Mouse (Mus musculus): ENCODE results near the gene Sumo3. TPM values are rescaled to one million over a fixed set of nuclear protein-coding genes. Genes with fewer than 3 reads are reported as not detected.

Sumo3 gene
- polyA plus RNA-seq, 1 experiment from 2014 or later: 288 TPM

GRCm38 (mm10) chr10:77591546-77591945 is 14.4 kb upstream of the Sumo3 start:
- ATAC-seq (ENCODE audit: low FRiP score, low read depth): no peak
- Histone ChIP-seq H3K27me3 (replicated peaks) (no peaks in the 10 kb centered on the region), H3K27ac (no peak overlapping the region), H3K4me3 (no peak overlapping the region), H3K4me1 (peaks cover 13% of the 10 kb centered on the region), H3K9me3 (no peaks in the 10 kb centered on the region), H3K9ac (no peak overlapping the region), H3K4me2 (replicated peaks) (no peak overlapping the region), H3K36me3 (peaks cover 72% of the 10 kb centered on the region)
- WGBS: 82% methylated on average over 6 of the region's 6 CpGs

DNA sequence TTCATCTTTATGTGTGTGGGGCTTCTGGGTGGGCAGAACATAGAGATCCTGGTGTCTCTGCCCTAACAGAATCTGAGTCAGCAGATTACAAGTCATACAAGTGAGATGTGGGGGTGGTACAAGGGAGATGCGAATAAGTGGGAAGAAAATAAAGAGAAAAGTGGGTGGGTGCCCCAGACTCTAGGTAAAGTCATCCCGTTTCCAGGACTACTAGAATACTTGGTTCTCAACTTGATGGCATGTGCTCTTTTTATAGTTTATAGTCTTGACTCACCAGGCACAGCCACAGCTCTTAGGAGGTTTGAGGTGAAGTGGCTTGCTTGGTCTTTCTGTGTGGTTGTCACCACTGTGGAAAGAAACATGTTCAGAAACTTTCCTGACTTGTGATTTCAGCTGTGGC is 9.8 kb upstream of the Sumo3 start:
- no peaks in the 10 kb centered on the region for H3K27me3 ChIP-seq (replicated peaks)
- no peak overlapping the region for H3K4me2 ChIP-seq (replicated peaks)
- no peak for ATAC-seq (ENCODE audit: low FRiP score, low read depth)
- peaks cover 69% of the 10 kb centered on the region for H3K36me3 ChIP-seq
- no peak overlapping the region for H3K9ac ChIP-seq
- whole genome bisulfite sequencing: 89% methylated on average over 2 of the region's 2 CpGs
- no peak overlapping the region for H3K4me3 ChIP-seq
- no peaks in the 10 kb centered on the region for H3K9me3 ChIP-seq
- H3K4me1 ChIP-seq: no peaks in the 10 kb centered on the region
- no peak overlapping the region for H3K27ac ChIP-seq

DNA sequence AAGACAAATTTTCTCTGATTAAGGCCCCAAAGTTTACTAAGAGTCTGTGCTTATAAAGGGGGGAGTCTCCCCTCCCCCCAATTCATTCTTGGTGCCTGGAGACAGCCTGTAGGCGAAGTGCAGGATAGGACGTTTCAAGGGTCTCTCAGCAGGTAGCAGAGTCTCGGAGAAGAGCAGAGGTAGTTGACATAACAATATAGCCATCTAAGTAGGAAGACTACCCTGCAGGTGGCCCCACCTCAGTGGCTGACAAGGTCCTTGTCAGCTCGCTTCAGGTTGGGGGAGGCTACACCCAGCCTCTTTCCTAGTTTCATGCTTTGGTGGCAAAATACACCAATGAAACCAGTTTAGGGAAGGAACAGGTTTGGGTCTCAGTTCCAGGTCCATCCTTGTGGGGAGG is 2.9 kb upstream of the Sumo3 start:
- H3K4me3 ChIP-seq: no peak overlapping the region
- no peak overlapping the region for H3K4me2 ChIP-seq (replicated peaks)
- peaks cover 11% of the 10 kb centered on the region; the same call in 1 of the 2 replicates for H3K4me1 ChIP-seq
- H3K36me3 ChIP-seq: peaks cover 15% of the 10 kb centered on the region
- no peak for ATAC-seq (ENCODE audit: low FRiP score, low read depth)
- H3K27me3 ChIP-seq (replicated peaks): no peaks in the 10 kb centered on the region
- 57% methylated on average over 4 of the region's 4 CpGs for WGBS
- H3K27ac ChIP-seq: no peak overlapping the region
- no peak overlapping the region for H3K9ac ChIP-seq
- H3K9me3 ChIP-seq: no peaks in the 10 kb centered on the region

GRCm38 (mm10) chr10:77604111-77604510 is 1.8 kb upstream of the Sumo3 start:
- no peaks in the 10 kb centered on the region for H3K9me3 ChIP-seq
- no peaks in the 10 kb centered on the region for H3K27me3 ChIP-seq (replicated peaks)
- peaks cover 12% of the 10 kb centered on the region for H3K36me3 ChIP-seq
- peaks cover 11% of the 10 kb centered on the region; the same call in 1 of the 2 replicates for H3K4me1 ChIP-seq
- 94% methylated on average over 6 of the region's 6 CpGs for WGBS
- ATAC-seq (ENCODE audit: low FRiP score, low read depth): no peak
- H3K9ac ChIP-seq: no peak overlapping the region
- H3K4me2 ChIP-seq (replicated peaks): no peak overlapping the region
- no peak overlapping the region for H3K27ac ChIP-seq
- H3K4me3 ChIP-seq: no peak overlapping the region

- Histone ChIP-seq H3K9me3 (no peaks in the 10 kb centered on the region), H3K27me3 (replicated peaks) (no peaks in the 10 kb centered on the region), H3K4me2 (replicated peaks) (no peak overlapping the region), H3K36me3 (peaks cover 11% of the 10 kb centered on the region), H3K4me3 (no peak overlapping the region), H3K27ac (no peak overlapping the region), H3K4me1 (peaks cover 11% of the 10 kb centered on the region; the same call in 1 of the 2 replicates), H3K9ac (no peak overlapping the region)
- ATAC-seq (ENCODE audit: low FRiP score, low read depth): no peak
- 91% methylated on average over 5 of the region's 5 CpGs for WGBS
These were observed 939 bp upstream of the Sumo3 start for GRCm38 (mm10) chr10:77604958-77605357.

- Histone ChIP-seq H3K4me1 (peaks cover 11% of the 10 kb centered on the region; the same call in 1 of the 2 replicates), H3K9me3 (no peaks in the 10 kb centered on the region), H3K36me3 (peaks cover 15% of the 10 kb centered on the region), H3K4me3 (peak overlapping the region; percentile 67), H3K27ac (peak overlapping the region; percentile 75; the same call in 1 of the 2 replicates), H3K4me2 (replicated peaks) (peak overlapping the region; percentile 70), H3K9ac (peak overlapping the region; percentile 76; the same call in 1 of the 2 replicates), H3K27me3 (replicated peaks) (no peaks in the 10 kb centered on the region)
- ATAC-seq (ENCODE audit: low FRiP score, low read depth): peak; percentile 19; the same call in 1 of the 2 replicates
- WGBS: 42% methylated on average over 1 of the region's 1 CpGs
These were observed 529 bp upstream of the Sumo3 start for GRCm38 (mm10) chr10:77605368-77605767.

- peak; percentile 39 for ATAC-seq (ENCODE audit: low FRiP score, low read depth)
- peak overlapping the region; percentile 67 for H3K4me3 ChIP-seq
- peak overlapping the region; percentile 76 for H3K9ac ChIP-seq
- H3K27ac ChIP-seq: no peak overlapping the region
- no peaks in the 10 kb centered on the region for H3K9me3 ChIP-seq
- H3K4me1 ChIP-seq: peaks cover 11% of the 10 kb centered on the region; the same call in 1 of the 2 replicates
- H3K4me2 ChIP-seq (replicated peaks): peak overlapping the region; percentile 70
- WGBS: 47% methylated on average over 7 of the region's 7 CpGs
- H3K36me3 ChIP-seq: peaks cover 30% of the 10 kb centered on the region
- no peaks in the 10 kb centered on the region for H3K27me3 ChIP-seq (replicated peaks)
These were observed 958 bp downstream of the Sumo3 start for GRCm38 (mm10) chr10:77606855-77607254.

DNA sequence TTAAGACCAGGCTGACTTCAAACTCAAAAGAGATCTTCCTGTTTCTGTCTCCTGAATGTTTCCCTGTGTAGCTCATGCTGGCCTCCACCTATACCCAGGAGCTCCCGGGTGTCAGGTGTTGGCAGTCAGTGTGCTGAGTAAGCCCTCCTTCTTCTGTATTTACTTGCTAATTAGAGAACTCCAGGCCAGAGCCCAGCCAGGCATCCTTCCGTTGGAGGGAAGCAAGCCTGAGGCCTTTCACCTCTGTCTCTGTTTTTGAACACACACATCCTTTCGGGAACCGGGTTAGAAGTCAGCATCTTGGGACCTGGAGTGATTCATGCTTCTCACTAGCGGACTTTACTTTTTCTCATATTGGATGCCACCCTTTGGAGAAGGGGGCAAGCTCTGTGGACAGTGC is 1.5 kb downstream of the Sumo3 start:
- no peak for ATAC-seq (ENCODE audit: low FRiP score, low read depth)
- peaks cover 36% of the 10 kb centered on the region for H3K36me3 ChIP-seq
- H3K27me3 ChIP-seq (replicated peaks): no peaks in the 10 kb centered on the region
- 73% methylated on average over 5 of the region's 5 CpGs for WGBS
- peak overlapping the region; percentile 36; the same call in 1 of the 2 replicates for H3K9ac ChIP-seq
- peak overlapping the region; percentile 70 for H3K4me2 ChIP-seq (replicated peaks)
- no peak overlapping the region for H3K27ac ChIP-seq
- H3K4me1 ChIP-seq: peaks cover 11% of the 10 kb centered on the region; the same call in 1 of the 2 replicates
- H3K4me3 ChIP-seq: no peak overlapping the region; the same call in 1 of the 2 replicates
- H3K9me3 ChIP-seq: no peaks in the 10 kb centered on the region

DNA sequence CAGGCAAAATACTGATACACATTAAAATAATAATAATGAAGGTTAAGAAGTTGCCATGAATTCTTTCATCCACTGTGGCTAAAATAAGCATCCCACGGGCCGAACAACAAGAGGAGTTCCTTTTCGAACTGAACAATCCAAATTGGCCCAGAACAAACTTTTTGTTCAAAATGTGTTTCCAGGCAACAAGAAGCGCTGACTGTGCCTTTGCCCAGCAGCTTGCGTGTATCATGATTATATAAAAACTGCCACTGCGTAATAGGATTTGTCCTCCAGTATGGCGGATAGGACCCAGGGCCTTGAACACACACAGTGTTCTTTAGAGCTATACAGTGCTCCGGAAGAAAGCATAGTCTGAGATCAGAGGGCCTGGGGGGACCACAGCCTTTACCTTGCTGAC is 2.7 kb downstream of the Sumo3 start:
- ATAC-seq (ENCODE audit: low FRiP score, low read depth): no peak
- Histone ChIP-seq H3K9ac (no peak overlapping the region), H3K27ac (no peak overlapping the region)

DNA sequence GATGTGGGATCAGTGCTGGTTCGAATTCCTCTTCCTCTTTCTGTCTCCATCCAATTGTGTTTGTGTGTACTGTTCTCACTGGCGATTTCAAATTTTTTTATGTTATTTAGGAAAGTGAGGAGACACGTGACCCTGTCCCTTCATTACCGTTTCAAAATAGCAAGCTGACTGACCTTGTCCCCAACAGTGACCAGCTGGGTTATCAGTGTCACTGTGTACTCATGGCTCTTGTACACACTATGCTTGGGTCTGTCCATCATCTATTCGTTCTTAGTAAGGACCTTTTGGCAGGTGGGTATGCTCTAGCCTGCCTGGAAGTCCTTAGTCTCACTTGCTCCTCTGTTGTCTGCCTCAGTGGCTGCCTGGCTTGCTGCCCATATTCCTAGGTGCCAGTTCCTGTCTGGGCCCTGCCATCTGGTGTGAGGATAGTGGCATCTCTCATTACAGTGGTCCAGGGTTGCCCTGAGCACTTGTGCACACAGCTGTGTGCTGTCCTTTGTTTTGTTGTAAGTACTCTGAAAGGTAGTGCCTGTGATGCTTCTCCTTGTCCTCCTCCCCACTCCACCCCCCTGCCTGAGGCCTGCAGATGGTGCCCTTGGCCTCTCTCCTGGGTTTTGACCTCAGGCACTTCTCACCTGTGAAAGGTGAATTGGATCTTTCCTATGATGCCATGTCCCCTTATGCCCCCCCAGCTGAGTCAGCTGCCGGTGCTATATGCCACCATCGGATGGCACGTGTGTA is 4.5 kb downstream of the Sumo3 start:
- no peak for ATAC-seq (ENCODE audit: low FRiP score, low read depth)
- Histone ChIP-seq H3K27me3 (replicated peaks) (no peaks in the 10 kb centered on the region), H3K9me3 (no peaks in the 10 kb centered on the region), H3K27ac (no peak overlapping the region), H3K4me1 (peaks cover 11% of the 10 kb centered on the region; the same call in 1 of the 2 replicates), H3K4me2 (replicated peaks) (no peak overlapping the region), H3K36me3 (peaks cover 63% of the 10 kb centered on the region), H3K4me3 (no peak overlapping the region), H3K9ac (no peak overlapping the region)
- 92% methylated on average over 8 of the region's 8 CpGs for WGBS

More for the DNA sequence above, 2.7 kb downstream of the Sumo3 start:
- Histone ChIP-seq H3K4me1 (peaks cover 11% of the 10 kb centered on the region; the same call in 1 of the 2 replicates), H3K4me3 (no peak overlapping the region), H3K27me3 (replicated peaks) (no peaks in the 10 kb centered on the region), H3K4me2 (replicated peaks) (no peak overlapping the region), H3K9me3 (no peaks in the 10 kb centered on the region), H3K36me3 (peaks cover 47% of the 10 kb centered on the region)
- 97% methylated on average over 8 of the region's 8 CpGs for WGBS

GRCm38 (mm10) chr10:77613409-77613808 is 7.5 kb downstream of the Sumo3 start:
- Histone ChIP-seq H3K36me3 (peaks cover 84% of the 10 kb centered on the region), H3K4me3 (no peak overlapping the region), H3K4me1 (no peaks in the 10 kb centered on the region), H3K4me2 (replicated peaks) (no peak overlapping the region), H3K9me3 (no peaks in the 10 kb centered on the region), H3K27ac (no peak overlapping the region), H3K9ac (no peak overlapping the region), H3K27me3 (replicated peaks) (no peaks in the 10 kb centered on the region)
- 85% methylated on average over 3 of the region's 3 CpGs for WGBS
- no peak for ATAC-seq (ENCODE audit: low FRiP score, low read depth)

DNA sequence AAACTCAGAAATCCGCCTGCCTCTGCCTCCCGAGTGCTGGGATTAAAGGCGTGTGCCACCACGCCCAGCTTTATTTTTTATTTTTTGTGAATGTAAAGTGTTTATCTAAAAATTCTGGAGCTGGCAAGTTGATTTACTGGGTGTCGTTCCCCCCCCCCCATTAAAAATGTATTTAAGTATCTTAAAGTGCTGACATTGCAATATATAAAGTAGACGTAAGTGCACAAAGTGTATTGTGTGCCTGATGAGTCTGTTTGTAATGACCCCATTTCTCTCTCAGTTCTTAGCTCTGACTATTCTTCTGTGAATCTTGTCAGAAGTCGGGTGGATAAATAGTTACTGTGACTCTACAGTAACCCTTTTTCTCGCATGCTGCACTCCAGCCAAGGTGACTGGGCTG is 9.8 kb downstream of the Sumo3 start:
- peaks cover 71% of the 10 kb centered on the region for H3K36me3 ChIP-seq
- H3K4me2 ChIP-seq (replicated peaks): no peak overlapping the region
- 93% methylated on average over 8 of the region's 8 CpGs for WGBS
- H3K27ac ChIP-seq: no peak overlapping the region
- H3K9ac ChIP-seq: no peak overlapping the region
- no peaks in the 10 kb centered on the region for H3K9me3 ChIP-seq
- no peaks in the 10 kb centered on the region for H3K27me3 ChIP-seq (replicated peaks)
- no peak overlapping the region for H3K4me3 ChIP-seq
- ATAC-seq (ENCODE audit: low FRiP score, low read depth): no peak
- no peaks in the 10 kb centered on the region for H3K4me1 ChIP-seq

- ATAC-seq (ENCODE audit: low FRiP score, low read depth): no peak
- no peak overlapping the region for H3K4me2 ChIP-seq (replicated peaks)
- H3K9ac ChIP-seq: no peak overlapping the region
- H3K4me3 ChIP-seq: no peak overlapping the region
- H3K9me3 ChIP-seq: no peaks in the 10 kb centered on the region
- no peak overlapping the region for H3K27ac ChIP-seq
- WGBS: 95% methylated on average over 9 of the region's 9 CpGs
- peaks cover 66% of the 10 kb centered on the region for H3K36me3 ChIP-seq
- H3K4me1 ChIP-seq: no peaks in the 10 kb centered on the region
- H3K27me3 ChIP-seq (replicated peaks): no peaks in the 10 kb centered on the region
These were observed 10.3 kb downstream of the Sumo3 start for GRCm38 (mm10) chr10:77616166-77616565.

Measured in neural tube, embryonic 12.5 days (tissue).